Mouse (Mus musculus): ENCODE data around the gene C1qc.
A peak's percentile ranks its signal among the peaks of the same experiment; 100 is the strongest.

Gene C1qc

DNA sequence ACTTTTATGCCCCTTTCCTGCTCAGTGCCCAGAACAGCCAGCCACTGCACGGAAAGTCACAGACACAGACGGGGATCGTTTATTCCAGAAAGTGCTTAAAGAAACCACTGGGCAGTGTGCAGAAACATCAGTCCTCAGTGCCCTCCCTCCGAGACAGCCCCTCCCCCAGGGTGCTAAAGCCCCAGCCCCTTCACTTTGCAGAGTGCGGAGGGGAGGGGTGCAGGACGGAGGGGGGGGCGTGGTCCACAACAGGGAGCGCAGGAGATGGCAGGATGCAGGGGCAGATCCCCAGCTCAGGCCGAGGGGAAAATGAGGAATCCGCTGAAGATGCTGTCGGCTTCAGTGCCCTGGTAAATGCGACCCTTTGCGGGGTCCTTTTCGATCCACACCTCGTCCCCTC is 3.0 kb upstream of the C1qc start:
- no peak for DNase-seq (ENCODE audit: low spot score in 2 of 2)

DNA sequence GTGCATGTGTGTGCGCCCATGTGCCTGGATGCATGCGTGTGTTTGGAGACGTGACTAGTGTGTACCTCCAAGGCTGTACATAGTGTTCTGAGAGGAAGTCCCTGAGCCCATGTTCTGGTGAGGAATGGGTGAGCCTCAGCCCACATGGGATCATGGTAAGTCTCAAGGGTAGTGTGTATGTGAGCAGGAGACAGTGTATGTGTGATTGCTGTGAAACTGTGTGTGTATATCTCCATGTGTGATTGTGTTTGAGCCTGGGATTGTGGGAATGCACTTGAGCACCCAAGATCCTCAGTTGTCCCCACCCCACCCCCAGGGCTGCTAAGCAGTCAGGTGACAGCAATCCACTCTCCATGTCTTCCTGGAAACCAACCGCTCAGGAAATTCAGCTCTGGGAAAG is 2.0 kb upstream of the C1qc start:
- DNase-seq (ENCODE audit: low spot score in 2 of 2), result no peak

DNA sequence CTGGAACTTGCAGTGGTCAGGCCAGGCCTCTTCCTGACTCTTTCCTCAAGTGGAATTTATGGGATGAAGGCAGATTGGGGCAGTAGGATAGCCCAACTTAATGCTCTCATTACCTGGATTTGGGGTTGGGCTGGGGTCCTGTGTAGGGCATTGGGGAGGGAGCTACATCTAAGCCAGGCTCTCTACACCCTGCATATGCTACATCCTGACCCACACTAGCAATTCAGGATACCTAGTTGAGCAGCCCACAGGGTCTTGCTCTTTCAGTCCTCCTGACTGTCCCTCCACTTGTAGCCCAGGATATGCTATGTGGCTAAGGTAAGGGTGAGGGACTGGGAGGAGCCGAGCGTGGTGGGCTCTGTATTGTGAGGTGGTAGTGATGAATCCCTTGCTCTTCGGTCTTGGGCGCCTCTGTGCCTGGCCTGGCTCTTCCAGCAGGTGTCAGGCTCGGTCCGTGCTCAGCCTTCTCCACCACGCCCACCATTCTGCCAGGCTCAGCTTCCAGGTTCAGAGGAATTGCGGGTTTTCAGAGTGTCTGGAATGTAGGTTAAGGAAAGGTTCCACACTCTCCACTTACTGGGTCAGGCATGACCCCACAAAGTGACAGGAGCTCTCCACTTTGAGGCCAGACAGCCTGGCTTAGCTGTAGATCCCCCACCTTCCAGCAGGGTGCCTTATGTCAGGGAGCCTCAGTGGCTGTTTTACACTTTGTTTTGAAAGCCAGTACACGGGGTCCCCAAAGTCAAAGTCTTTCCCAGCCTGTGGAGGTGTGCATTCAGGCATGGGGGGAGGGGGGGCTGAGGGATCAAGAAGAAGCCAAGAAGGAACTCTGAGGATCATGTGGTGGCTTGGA is 1.1 kb upstream of the C1qc start:
- no peak for DNase-seq (ENCODE audit: low spot score in 2 of 2)

DNA sequence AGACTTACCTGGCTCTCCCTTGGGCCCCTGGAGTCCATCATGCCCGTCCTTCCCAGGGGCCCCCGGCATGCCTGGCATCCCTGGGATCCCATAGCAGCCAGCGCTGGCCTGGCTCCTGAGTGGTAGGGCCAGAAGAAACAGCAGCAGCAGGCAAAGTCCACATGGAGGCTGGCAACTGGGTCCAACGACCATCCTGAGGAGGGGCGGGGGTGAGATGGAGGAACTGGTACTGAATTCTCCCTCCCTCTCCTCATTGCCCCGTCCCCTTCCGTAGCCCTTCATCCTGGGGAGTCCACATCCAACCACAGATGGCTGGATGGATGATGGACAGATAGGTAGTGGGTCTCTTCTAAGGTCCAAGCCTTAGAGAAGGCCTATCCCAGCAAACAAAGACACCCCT is 494 bp downstream of the C1qc start:
- no peak for DNase-seq (ENCODE audit: low spot score in 2 of 2)

DNA sequence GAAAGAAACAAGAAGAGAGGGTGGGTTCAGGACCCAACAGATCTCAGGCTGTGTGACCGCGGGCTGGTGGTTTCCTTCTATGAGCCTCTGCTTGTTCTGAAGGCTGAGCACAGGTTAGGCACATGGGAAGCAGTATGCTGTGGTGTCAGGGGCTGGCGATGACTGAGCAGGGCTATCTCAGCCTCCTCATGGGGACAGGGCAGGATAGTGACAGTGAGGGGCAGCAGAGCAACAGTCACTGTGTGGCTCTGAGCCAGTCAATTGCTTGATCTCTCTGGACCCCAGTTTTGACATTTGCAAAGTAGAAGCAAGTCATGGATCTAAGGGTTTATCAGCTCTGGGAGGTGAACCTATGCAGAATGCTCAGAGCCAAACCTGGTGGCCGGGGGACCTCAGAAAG is 1.8 kb downstream of the C1qc start:
- no peak for DNase-seq (ENCODE audit: low spot score in 2 of 2)

DNA sequence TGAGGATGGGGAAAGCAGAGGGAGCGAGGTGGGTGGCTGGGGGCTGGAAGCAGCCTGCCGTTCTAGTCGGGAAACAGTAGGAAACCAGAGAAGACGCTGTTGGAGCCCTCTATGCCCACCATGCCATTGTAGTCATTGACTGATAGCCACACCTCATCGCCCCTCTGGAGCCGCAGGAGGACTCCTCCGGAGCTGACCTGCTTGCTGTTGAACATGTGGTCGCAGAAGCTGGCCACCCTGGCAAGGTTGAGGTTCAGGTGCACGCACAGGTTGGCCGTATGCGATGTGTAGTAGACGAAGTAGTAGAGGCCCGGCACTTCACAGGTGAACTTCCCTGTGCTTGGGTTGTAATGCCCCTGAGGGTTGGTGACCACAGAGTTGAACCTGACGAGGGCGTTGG is 2.9 kb downstream of the C1qc start:
- no peak for DNase-seq (ENCODE audit: low spot score in 2 of 2)

DNA sequence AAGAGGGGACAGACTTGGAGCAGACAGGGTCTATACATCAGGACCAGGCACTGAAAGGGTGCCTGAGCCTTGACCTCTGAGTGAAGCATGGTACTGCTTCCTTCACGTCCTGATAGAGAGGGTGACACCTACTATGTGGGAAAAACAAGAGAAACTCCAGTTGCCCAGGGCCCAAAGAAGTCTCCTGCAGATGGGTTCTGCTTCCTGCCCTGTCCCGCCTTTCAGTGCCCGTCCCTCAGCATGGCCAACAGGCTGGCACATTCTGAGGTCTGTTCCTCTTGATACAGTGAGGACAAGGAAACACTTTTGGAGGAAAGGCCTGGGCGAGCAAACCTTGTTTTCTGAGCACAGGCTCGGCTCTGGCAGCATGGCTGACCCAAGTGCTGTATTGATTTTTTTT is 5.2 kb downstream of the C1qc start:
- DNase-seq (ENCODE audit: low spot score in 2 of 2), result no peak

DNA sequence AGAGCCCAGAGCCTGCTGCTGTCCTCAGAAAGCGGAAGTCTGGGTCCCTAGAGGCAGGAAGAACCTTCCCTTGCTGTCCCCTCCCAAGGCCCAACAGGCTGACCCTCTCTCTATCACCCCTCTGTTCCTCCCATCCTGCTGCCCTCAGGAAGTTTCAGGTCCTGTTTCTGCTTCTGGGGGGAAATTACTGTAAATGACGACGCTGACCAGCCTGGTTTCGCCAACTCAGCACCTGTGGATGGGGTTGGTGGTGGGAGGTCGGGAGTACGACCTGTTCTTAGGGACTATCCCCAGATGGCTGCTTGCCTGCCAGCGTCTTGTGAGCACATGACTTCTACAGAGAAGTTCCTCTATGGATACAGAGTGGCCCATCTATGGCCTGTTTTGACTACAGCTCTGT is 6.8 kb downstream of the C1qc start, which contains the start of gene C1qb:
Gene C1qb (minus strand): TSS at position 87 of the 400 bp plus-strand sequence.
- DNase-seq (ENCODE audit: low spot score in 2 of 2), result no peak

DNA sequence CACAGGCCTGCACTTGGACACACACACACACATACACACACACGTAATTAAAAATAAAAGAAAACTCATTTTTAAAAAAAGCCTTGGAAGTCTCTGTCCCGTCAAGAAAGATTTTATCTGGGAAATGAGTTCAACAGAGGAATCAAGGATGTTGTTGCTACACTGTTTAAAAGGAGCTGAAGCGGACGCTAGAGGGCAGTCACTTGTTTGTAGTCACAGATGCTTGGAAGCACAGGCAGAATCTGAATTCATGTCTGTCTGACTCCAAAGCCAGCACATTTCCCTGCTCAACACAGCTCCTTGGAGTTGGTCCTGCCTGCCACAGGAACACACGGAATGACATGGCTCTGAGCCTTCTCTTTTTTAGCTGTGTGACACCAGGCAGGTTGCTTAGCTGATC is 14.3 kb downstream of the C1qc start:
- no peak for DNase-seq (ENCODE audit: low spot score in 2 of 2)

DNA sequence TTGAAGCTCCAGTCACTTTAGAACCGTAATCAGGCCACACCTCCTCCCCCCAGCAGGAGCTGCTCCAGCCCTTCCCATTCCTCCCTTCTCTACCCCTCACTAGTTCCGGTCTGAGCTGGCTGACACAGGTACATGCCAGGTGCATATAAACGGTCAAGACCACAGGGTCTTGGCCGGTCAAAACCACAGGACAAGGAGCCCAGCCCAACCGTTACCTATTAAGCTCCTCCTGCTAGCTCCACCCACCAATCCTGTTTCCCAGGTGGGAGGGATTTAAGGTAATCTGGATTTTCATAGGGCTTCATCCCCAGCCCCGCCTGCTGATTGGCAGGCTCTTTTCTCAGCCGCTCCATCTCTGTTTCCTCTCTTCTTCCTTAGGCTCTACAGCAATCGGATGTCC is 14.7 kb downstream of the C1qc start:
- no peak for DNase-seq (ENCODE audit: low spot score in 2 of 2)

DNA sequence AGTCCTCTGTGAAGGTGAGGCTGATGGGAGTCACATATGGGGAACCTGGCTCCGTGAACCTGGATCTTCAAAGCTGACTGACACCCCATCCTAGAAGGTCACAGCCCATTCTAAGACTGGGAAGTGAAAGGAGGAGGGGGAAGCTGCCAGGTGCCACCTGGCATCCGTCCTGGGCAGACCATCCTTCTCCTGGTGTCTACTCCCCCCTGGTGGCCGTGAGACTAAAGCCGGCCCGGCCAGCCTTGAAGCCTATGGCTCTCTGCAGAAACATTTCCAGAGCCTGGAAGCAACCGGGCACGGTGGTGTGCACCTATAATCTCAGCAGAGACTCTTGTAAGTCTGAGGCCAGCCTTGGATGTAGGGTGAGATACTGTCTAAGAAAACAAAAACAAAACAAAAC is 15.9 kb downstream of the C1qc start:
- peak; percentile 41 to 49 for DNase-seq (ENCODE audit: low spot score in 2 of 2)

DNA sequence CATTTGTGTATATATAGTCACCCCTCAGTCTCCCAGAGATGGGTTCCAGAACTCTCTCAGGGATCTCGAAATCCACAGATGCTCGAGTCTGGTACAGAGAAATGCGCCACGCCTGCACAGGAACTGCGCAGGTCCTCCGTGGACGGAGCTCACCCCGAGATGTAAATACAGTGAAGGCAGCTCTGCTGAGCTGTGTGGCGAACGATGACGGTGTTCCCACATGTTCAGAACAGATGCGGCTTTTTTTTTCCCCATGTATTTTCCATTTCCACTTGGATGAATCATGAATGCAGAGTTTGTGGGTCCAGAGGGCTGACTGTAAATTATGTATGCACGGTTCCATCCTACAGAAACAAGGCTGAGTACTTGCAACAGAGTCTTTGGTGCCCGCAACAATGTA is 17.9 kb downstream of the C1qc start:
- DNase-seq (ENCODE audit: low spot score in 2 of 2), result no peak

DNA sequence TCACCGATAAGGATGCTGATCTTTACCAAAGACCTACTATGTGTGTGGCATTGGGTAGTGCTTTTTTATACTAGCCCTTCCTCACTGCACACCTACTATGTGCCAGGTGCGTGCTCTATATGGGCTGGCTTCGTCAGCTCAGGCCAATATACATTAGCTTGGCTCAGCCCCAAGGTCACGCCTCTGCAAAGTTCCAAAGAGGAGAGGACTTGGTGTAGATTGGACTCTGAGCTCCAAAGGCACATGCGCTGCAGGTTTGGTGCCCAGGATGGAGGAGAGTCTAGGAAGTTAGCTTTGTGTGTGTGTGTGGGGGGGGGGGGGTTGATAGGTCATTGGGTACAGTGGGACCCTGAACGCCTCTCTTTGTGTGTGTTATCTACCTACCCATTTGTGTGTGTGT is 24.5 kb downstream of the C1qc start:
- no peak for DNase-seq (ENCODE audit: low spot score in 2 of 2)

DNA sequence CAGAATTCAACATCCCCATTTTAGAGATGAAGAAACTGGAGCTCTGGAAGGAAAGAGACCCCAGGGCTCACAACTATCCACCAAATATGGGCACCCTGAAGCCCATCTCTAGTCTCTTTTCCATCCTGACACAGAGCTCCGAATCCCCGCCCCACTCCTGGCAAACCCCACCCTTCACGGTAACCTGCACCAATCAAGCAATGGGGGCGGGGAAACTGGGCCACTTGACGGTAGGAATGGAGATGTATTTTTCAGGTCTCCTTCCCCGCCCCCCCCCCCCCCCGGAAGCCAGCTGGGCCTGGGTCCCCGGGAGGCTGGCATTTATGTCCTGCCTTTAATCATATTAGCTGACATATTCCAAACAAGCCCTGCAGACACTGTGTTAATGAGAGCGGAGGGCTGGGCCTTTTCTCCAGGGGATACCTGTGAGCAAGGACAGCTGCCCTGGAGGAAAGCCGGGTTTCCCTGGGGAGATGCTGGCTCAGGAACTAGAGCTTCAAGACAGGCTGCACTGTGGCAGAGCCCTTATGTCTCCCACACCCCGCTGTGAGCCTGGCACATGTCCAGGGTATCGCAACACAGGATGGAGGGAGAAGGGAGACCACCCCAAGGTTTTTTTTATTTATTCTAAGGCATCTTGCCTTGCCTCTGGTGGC is 25.0 kb downstream of the C1qc start:
- no peak for DNase-seq (ENCODE audit: low spot score in 2 of 2)

DNA sequence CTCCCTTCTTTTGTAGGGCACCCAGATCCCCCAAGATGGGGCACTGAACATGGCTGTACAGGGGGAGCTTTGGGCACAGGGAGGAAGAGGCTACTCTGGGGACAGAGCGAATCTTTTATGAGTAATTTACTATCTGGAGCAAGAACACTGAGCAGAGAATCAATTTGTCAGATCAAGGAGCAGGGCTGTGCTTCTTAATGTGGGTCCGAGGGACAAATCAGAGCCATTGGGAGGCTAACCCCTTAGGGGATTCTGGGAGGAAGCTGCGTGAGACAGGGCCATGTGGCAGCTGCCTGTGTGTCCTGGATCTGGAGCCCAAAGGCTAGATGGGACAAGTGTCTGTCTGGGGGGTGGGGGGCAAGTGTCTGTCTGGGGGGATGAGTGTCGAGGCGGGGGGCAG is 27.3 kb downstream of the C1qc start:
- no peak for DNase-seq (ENCODE audit: low spot score in 2 of 2)

DNA sequence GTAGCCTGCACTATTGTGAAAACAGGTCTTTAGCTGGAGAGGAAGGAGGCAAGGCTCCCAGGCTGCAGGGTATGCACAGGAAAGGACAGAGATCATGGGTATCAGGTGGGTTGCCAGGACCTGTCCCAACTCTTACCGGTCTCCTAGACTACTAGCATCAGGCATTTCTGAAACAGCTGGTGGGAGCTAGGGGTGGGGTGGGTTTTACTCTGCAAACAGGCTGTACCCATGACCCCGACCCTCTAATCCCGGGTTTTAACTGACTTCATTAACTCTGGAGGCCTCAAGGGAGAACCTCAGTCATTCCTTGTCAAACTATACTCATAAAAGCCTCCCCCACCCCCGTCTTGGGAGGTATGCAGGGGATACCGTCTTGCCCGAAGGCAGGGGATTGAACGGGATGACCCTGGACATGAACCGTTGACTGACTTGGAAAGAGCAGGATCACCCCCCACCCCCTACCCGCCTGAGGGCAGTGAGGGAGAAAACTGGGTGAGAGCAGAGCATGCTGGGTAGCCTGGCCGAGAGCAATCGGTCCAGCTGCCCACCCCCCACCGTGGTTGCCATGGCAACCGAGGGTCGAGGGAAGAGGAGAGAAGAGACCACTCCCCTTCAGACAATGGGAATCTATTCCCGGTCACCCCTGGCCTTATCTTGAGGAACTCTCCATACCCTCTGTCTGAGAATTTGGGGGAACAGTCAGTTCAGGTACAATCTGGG is 28.0 kb downstream of the C1qc start:
- no peak for DNase-seq (ENCODE audit: low spot score in 2 of 2)

DNA sequence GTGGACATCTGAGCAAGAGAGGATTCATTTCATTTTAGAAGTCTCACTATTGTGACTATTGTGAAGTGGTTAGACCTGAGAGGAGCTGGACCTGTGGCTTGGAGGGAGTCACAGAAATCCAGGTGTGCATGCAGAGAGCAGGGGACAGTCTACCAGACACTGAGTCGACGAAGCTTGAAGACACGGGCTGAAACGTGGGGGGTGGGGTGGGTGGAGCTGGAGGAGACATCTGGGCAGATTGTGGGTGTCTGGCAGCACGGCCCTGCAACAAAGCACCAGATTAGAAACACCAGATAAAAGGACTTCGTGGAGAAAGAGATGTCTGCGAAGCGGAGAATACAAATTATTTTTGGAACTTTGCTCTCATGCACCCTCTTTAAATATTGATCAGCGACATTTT is 29.3 kb downstream of the C1qc start:
- DNase-seq (ENCODE audit: low spot score in 2 of 2), result no peak

DNA sequence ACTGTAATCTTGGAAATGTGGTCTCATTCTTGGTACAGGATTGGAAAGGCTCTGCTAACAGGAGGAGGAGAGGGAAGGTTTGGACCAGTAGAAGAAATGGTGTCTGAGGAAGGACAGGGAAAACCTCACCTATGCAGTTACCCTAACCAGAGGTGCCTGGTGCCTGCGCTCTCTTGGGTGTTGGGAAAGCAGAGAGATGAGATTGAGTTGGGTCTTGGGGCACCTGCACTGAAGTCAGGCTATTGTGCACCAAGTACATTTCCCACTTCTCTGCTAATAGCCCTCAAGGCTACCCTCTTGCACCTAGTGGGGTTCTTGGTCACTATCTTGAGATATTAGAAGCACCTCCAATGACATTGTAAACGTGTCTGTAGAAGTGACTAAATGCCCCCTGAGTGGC is 30.5 kb downstream of the C1qc start:
- DNase-seq (ENCODE audit: low spot score in 2 of 2), result no peak

DNA sequence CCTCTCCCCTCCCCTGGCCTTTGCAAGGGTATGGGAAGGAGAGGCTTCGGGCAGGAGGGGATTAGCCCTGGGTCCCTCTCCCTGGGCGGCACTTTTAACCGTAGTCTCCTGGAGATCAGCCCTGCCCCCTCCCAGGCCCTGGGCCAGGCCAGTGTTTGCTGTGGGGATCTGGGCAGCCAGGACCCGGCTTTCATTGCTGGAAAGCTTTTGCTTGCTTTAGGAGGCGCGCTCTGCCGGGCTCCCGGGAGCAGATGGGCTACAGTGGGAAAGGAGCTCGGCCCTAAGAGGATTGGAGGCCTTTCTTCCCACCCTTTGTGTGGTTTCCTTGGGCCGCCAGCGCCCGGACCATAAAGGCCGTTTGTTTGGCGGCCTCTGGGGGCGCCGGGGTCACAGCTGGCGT is 31.1 kb downstream of the C1qc start:
- DNase-seq (ENCODE audit: low spot score in 2 of 2), result no peak

DNA sequence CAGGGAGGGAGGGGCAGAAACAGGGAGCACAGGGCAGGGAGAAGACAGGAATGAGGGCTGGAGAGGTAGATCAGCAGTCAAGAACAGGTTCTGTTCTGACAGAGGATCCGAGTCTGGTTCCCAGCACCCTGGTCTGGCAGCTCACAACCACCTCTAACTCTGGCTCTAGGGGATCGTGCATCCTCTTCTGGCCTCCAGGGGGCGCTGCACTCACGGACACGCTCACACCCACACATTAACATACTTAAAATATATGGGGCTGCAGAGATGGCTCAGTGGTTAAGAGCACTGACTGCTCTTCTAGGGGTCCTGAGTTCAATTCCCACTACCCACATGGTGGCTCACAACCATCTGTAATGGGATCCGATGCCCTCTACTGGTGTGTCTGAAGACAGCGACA is 32.8 kb downstream of the C1qc start:
- no peak for DNase-seq (ENCODE audit: low spot score in 2 of 2)

DNA sequence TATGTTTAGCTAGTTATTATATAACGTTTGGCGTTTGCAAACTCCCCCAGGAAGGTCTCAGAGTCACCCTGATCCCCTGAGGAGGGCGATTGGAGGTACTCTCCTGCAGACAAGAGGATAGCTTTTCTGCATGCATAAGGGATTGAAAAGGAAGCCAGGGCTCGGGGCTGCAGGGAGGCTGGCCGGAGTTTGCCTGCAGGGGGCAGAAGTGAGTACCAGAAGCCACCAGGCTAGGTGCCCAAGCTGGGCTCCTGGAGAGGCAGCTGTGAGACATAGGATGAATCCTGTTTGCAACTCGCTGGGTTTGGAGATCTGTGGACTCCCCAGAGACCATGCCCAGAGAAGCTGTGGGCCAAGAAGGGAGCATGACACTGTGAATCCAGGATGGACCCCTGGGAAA is 37.8 kb downstream of the C1qc start:
- no peak for DNase-seq (ENCODE audit: low spot score in 2 of 2)

DNA sequence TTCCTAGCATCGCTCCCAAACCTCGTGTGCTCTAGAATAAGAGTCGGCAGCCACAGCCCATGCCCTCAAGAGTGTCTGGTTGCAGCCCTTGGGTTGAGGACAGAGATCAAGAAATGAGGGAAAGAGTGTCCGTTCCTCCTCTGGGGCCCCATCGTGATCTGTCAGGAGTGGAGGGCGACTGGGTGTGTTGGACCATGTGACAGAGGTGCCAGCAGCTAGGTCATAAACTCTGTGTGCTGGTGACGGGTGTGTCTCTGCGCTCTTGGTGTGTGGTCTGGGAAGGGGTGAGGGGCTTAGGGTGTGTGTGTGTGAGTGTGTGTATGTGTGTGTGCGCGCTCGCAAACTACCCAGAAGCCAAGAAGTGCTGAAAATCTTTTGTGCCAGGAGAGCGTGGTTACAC is 39.9 kb downstream of the C1qc start:
- no peak for DNase-seq (ENCODE audit: low spot score in 2 of 2)

DNA sequence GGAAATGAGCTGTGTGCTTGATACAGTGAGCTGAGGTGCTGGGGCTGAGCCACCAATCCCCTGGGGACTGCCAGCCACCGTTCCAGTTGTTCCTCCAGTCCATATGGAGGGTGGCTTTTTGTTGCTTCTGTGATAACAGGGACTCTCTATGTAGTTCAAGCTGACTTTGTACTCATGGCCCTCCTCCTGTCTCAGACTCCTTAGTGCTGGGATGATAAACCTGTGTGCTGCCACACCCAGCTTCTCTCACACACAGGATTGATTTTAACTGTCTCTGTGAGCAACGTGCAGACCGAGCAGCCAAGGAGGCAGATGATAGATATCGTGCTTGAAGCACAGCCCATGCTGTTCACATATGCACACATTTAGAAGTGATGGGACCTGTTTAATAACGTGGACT is 40.7 kb downstream of the C1qc start:
- no peak for DNase-seq (ENCODE audit: low spot score in 2 of 2)
